Mouse (Mus musculus) heart, embryonic 11.5 days (tissue): ENCODE data around the gene Ush2a. TPM values are rescaled to one million over a fixed set of nuclear protein-coding genes. Genes with fewer than 3 reads are reported as not detected.
A peak's percentile ranks its signal among the peaks of the same experiment; 100 is the strongest.

Experiments
- ATAC-seq: fragments of 200-750 bp; cut with Nextera tagmentation; replicated peaks from 2 replicates; pipeline ENCODE4 v1.8.0; 2017; ENCODE audit warnings: moderate library complexity; ENCODE audit not compliant: insufficient number of reproducible peaks, low FRiP score, low TSS enrichment
- H3K27ac ChIP-seq: fragments of 300-500 bp; sonication (generic); 2 replicates; pipeline ENCODE4 v1.5.1; 2014; ENCODE audit warnings: mild to moderate bottlenecking, low read depth, low read length
- H3K27me3 ChIP-seq: fragments of 300-500 bp; sonication (generic); 2 replicates; pipeline ENCODE4 v1.6.1; 2014; ENCODE audit warnings: mild to moderate bottlenecking, low read length, mixed read lengths; ENCODE audit not compliant: control insufficient read depth, insufficient read depth
- H3K36me3 ChIP-seq: fragments of 300-500 bp; sonication (generic); 2 replicates; pipeline ENCODE4 v1.6.1; 2014; ENCODE audit warnings: mild to moderate bottlenecking, low read length, moderate library complexity, mixed read lengths; ENCODE audit not compliant: control insufficient read depth, insufficient read depth
- H3K4me1 ChIP-seq: fragments of 300-500 bp; sonication (generic); 2 replicates; pipeline ENCODE4 v1.6.1; 2014; ENCODE audit warnings: low read length; ENCODE audit not compliant: control insufficient read depth, insufficient read depth
- H3K4me2 ChIP-seq: fragments of 300-500 bp; sonication (generic); 2 replicates; pipeline ENCODE4 v1.6.1; 2014; ENCODE audit warnings: mild to moderate bottlenecking, moderate library complexity
- H3K4me3 ChIP-seq: fragments of 300-500 bp; sonication (generic); 2 replicates; pipeline ENCODE4 v1.5.1; 2014; ENCODE audit warnings: low read depth, low read length
- H3K9ac ChIP-seq: fragments of 300-500 bp; sonication (generic); 2 replicates; pipeline ENCODE4 v1.6.1; 2014; ENCODE audit warnings: mild to moderate bottlenecking, low read depth, low read length, moderate library complexity
- H3K9me3 ChIP-seq: fragments of 300-500 bp; sonication (generic); replicated peaks from 2 replicates; pipeline ENCODE4 v1.6.1; 2016; ENCODE audit warnings: low read length; ENCODE audit not compliant: control insufficient read depth
- WGBS: fragments of 180-500 bp; shearing (Covaris S2); extraction: QIAGEN DNeasy Blood & Tissue Kit; methylation state at CpG from one replicate; pipeline ENCODE4 v1.1.7; 2014; ENCODE audit not compliant: insufficient replicate concordance; 5-methylcytosine and 5-hydroxymethylcytosine counted together
- polyA plus RNA-seq: library from polyadenylated mRNA; unstranded; fragments of >200 nt; fragmentation: Nextera tagmentation; extraction: Ambion mirVana; gene quantifications from 2 replicates; pipeline ENCODE4 v1.2.1, GENCODE M21; 2014

Gene Ush2a
- polyA plus RNA-seq, 1 experiment from 2014 or later = 0.03 TPM

GRCm38 (mm10) chr1:189001815-189002214, 740.0 kb downstream of the Ush2a start:
- Histone ChIP-seq H3K4me2 (no peak overlapping the region), H3K9me3 (no peaks in the 10 kb centered on the region), H3K9ac (no peak overlapping the region), H3K36me3 (peaks cover 3% of the 10 kb centered on the region; the same call in 1 of the 2 replicates), H3K4me3 (no peak overlapping the region), H3K27ac (no peak overlapping the region), H3K4me1 (peaks cover 3% of the 10 kb centered on the region), H3K27me3 (no peaks in the 10 kb centered on the region)
- 85% methylated on average over 12 of the region's 12 CpGs for WGBS
- no peak for ATAC-seq

- no peak for ATAC-seq
- Histone ChIP-seq H3K4me3 (no peak overlapping the region), H3K27me3 (no peaks in the 10 kb centered on the region), H3K9me3 (no peaks in the 10 kb centered on the region), H3K36me3 (peaks cover 3% of the 10 kb centered on the region; the same call in 1 of the 2 replicates), H3K4me2 (no peak overlapping the region), H3K27ac (no peak overlapping the region), H3K4me1 (peaks cover 5% of the 10 kb centered on the region), H3K9ac (no peak overlapping the region)
- WGBS = 95% methylated on average over 1 of the region's 1 CpGs
Observed at GRCm38 (mm10) chr1:189004774-189005173, 743.0 kb downstream of the Ush2a start.

GRCm38 (mm10) chr1:189006267-189006666, 744.4 kb downstream of the Ush2a start:
- no peaks in the 10 kb centered on the region for H3K9me3 ChIP-seq
- no peak overlapping the region for H3K4me3 ChIP-seq
- H3K27ac ChIP-seq = no peak overlapping the region
- H3K27me3 ChIP-seq = no peaks in the 10 kb centered on the region
- ATAC-seq = no peak
- WGBS = 57% methylated on average over 5 of the region's 5 CpGs
- peaks cover 5% of the 10 kb centered on the region for H3K4me1 ChIP-seq
- H3K9ac ChIP-seq = no peak overlapping the region
- peak overlapping the region; percentile 96 for H3K4me2 ChIP-seq
- no peaks in the 10 kb centered on the region for H3K36me3 ChIP-seq

- ATAC-seq = no peak
- peak overlapping the region; percentile 87 for H3K4me3 ChIP-seq
- 2% methylated on average over 7 of the region's 7 CpGs for WGBS
- H3K36me3 ChIP-seq = no peaks in the 10 kb centered on the region
- H3K4me1 ChIP-seq = peaks cover 5% of the 10 kb centered on the region
- no peak overlapping the region for H3K27ac ChIP-seq
- H3K4me2 ChIP-seq = peak overlapping the region; percentile 96
- peak overlapping the region; percentile 98 for H3K9ac ChIP-seq
- no peaks in the 10 kb centered on the region for H3K27me3 ChIP-seq
- no peaks in the 10 kb centered on the region for H3K9me3 ChIP-seq
Observed at GRCm38 (mm10) chr1:189006826-189007225, 745.0 kb downstream of the Ush2a start.

GRCm38 (mm10) chr1:189007239-189007979, 745.6 kb downstream of the Ush2a start, which contains the start of gene Kctd3:
Gene Kctd3 (minus strand): TSS chr1:189007841.
- Histone ChIP-seq H3K27me3 (no peaks in the 10 kb centered on the region), H3K36me3 (no peaks in the 10 kb centered on the region), H3K27ac (peak within 1 kb of the TSS; percentile 68), H3K4me2 (peak within 1 kb of the TSS; percentile 96), H3K4me1 (peaks cover 5% of the 10 kb centered on the region), H3K9ac (peak within 1 kb of the TSS; percentile 98), H3K9me3 (no peaks in the 10 kb centered on the region), H3K4me3 (peak within 1 kb of the TSS; percentile 87)
- ATAC-seq = peak; percentile 82
- under 1% methylated on average over 72 of the region's 74 CpGs for WGBS

- H3K9ac ChIP-seq = no peak overlapping the region
- H3K27me3 ChIP-seq = no peaks in the 10 kb centered on the region
- H3K4me2 ChIP-seq = peak overlapping the region; percentile 96
- peaks cover 10% of the 10 kb centered on the region for H3K4me1 ChIP-seq
- H3K27ac ChIP-seq = no peak overlapping the region
- peak overlapping the region; percentile 87 for H3K4me3 ChIP-seq
- H3K9me3 ChIP-seq = no peaks in the 10 kb centered on the region
- no peaks in the 10 kb centered on the region for H3K36me3 ChIP-seq
- 43% methylated on average over 7 of the region's 7 CpGs for WGBS
- 0 out of 2 replicates have a peak, but pooled peaks have one; percentile 43 for ATAC-seq
Observed at GRCm38 (mm10) chr1:189007980-189008324, 746.1 kb downstream of the Ush2a start.

GRCm38 (mm10) chr1:189010671-189011070, 748.8 kb downstream of the Ush2a start:
- no peaks in the 10 kb centered on the region for H3K27me3 ChIP-seq
- ATAC-seq = no peak
- H3K9ac ChIP-seq = no peak overlapping the region
- peaks cover 25% of the 10 kb centered on the region for H3K4me1 ChIP-seq
- WGBS = 81% methylated on average over 4 of the region's 4 CpGs
- H3K4me2 ChIP-seq = no peak overlapping the region
- no peak overlapping the region for H3K4me3 ChIP-seq
- H3K36me3 ChIP-seq = no peaks in the 10 kb centered on the region
- H3K9me3 ChIP-seq = no peaks in the 10 kb centered on the region
- H3K27ac ChIP-seq = no peak overlapping the region

GRCm38 (mm10) chr1:189012846-189013586, 751.2 kb downstream of the Ush2a start:
- ATAC-seq = no peak
- peak overlapping the region; percentile 61 for H3K9ac ChIP-seq
- H3K4me1 ChIP-seq = peaks cover 20% of the 10 kb centered on the region
- H3K4me2 ChIP-seq = peak overlapping the region; percentile 59
- H3K4me3 ChIP-seq = peak overlapping the region; percentile 25
- no peaks in the 10 kb centered on the region for H3K9me3 ChIP-seq
- WGBS = 4% methylated on average over 16 of the region's 16 CpGs
- no peaks in the 10 kb centered on the region for H3K36me3 ChIP-seq
- peak overlapping the region; percentile 46; the same call in 1 of the 2 replicates for H3K27ac ChIP-seq
- no peaks in the 10 kb centered on the region for H3K27me3 ChIP-seq
